Mouse (Mus musculus) lung, postnatal 10 days (tissue): ENCODE results near the gene Atp6v1g2.

ENCODE experiments used
- DNase-seq: peaks from one replicate; pipeline ENCODE4 v3.0.0; 2021

Atp6v1g2 gene

DNA sequence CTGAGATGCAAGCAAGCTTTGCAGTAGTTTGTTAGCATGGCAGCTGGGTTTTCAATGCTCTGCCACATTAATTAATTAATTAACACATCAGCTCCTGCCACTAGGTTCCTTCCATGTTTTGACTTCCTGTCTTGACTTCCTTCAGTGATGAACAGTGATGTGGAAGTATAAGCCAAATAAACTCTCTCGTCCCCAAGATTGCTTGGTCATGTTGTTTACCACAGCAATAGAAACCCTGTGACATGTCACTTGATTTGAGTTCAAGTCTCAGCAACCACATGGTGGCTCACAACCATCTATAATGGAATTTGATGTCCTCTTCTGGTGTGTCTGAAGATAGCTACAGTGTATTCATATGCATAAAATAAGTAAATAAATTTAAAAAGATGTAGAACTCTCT is 23.9 kb downstream of the Atp6v1g2 start:
- no peak for DNase-seq

GRCm38 (mm10) chr17:35257824-35258491 is 24.5 kb downstream of the Atp6v1g2 start:
- DNase-seq = peak; percentile 96

- DNase-seq = peak; percentile 83
Measured at GRCm38 (mm10) chr17:35258492-35259478, 25.3 kb downstream of the Atp6v1g2 start.

DNA sequence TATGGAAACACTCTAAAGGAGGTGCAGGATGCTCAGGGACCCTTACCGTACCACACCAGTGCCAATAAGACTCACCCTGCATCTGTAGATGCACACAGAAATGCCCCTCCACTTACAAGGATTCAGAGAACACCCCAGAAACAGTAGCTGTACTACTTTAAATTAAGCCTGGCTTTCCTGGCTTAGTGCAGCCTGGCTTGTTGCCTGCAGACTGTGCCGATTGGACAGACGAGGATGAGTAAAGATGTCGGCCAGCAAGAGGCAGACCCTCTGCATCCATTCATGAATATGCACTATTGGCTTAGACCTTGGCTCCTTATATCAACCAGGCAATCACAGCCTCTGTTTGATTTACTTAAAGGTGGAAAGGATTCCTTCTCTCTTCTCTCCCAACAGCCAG is 26.2 kb downstream of the Atp6v1g2 start:
- no peak for DNase-seq

DNA sequence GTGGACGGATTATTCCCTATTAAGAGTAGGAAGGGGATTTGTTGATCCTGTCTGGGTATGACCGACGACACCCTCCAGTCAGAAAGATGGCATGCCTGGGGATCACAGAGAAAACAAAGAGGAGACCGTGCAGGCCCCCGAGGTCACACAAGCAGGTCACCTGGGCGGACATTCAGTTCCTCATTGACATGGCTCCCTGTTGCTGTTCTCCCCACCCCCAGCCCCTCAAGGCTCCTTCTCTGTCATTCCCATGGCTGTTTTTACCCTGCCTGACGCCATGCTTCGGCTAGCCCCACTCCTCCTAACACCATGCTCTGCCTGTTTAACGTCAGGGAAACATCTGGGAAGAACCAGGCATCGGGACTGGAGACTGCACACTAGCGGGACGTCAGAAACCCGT is 28.2 kb downstream of the Atp6v1g2 start:
- no peak for DNase-seq

GRCm38 (mm10) chr17:35262664-35263522 is 29.4 kb downstream of the Atp6v1g2 start, which contains the start of gene H2-D1:
Gene H2-D1 (plus strand): TSS chr17:35262730.
- DNase-seq = peak; percentile 99

GRCm38 (mm10) chr17:35263523-35263883 is 30.0 kb downstream of the Atp6v1g2 start:
- DNase-seq = peak; percentile 39

DNA sequence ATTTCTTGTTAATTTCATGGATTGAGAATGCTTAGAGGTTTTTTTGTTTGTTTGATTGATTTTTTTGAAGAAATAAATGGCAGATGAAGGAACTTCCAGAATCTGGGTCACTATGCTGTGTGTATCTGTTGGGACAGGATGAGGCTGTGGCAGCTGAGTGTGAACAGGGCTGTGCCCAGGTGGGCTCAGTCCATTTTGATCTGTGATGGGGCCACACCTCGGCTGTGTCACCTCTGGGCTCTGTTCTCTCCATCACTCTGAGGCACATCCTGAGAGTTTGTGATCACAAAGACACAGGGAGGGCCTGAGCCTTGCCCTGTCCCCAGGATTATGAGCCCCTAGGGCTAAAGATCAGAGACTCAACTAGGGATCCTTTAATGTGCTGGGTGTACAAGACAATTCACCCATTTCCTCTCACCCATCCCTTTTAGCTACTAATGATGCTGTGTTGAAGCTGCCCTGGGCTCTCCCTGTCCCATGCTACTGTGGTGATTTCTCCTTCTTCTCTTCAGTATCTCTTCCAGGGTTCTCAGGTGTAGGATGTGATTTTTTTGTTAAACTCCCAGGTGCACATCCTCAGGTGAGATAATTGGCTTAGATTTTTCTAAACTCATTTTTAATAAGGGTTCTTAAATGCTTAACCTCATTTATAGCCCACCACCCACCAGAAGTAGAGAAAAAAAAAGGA is 34.1 kb downstream of the Atp6v1g2 start:
- no peak for DNase-seq

DNA sequence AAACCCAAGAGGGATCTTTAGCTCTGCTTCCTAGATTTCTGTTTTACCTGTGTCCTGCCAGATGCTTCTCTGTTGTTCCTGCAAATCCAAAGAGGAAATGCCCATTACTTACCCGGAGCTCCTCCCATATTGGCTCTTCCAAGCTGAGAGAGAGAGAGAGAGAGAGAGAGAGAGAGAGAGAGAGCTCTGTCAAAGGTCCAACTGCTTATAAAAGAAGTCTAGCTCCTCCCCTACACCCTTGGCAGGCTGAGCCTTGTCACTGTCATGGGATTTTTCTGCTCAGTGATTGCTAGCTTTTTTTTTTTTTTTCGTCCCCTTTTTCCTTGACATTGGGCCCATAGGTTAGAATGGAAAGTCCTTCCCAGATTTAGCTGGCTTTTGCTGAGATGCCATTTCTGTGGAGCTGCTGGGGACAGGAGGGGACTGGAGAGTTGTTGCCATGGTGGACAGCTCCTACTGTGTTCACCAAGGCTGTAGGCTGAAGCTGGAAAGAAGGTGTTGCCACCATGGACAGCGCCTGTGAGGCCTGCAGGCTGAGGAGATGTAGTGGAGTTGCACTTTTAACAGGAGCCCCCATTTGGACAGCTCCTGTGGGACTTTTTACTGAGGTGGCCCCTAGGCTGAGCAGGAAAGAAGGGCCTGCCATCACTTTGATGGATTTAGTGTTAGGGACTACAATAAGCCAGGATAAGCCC is 36.3 kb downstream of the Atp6v1g2 start:
- DNase-seq = peak; percentile 72

DNA sequence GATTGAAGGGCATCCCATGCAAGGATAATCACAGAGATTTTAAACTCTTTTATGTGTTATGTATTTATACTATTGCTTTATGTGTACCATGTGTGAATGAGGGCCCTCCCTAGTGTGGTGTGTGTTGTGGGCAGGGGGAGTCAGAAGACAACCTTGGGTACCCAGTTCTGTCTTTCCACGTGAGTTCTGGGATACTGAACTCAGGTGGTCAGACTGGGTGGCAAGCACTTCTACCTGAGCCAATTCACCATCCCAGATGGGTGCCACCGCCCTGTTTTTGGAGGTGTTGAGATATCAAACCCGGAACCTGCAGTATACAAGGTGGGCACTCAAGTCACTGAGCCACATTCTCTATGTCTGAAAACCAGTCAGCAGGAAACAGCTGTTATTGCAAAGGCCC is 38.8 kb downstream of the Atp6v1g2 start:
- DNase-seq = no peak

DNA sequence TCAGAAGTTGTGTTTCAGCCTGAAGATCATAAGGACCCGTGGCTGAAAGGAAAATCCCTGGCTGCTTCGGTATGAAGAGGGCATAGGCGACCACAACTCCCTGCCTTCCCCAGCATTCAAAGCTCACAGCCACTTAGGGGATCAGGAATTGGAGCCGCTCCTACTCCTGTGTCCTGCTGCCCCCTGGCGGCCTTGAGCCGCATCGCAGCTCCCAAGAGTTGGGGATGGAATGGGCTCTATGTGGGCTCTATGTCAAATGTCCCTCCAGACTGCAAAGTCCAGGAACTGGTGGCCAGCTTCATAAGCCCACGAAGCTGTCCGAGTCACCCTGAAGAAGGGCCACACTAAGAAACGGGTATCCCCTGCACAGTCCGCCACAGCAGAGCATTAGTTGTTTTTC is 41.3 kb downstream of the Atp6v1g2 start:
- DNase-seq = peak; percentile 91

- no peak for DNase-seq
Measured at GRCm38 (mm10) chr17:35276304-35276864, 42.9 kb downstream of the Atp6v1g2 start.

DNA sequence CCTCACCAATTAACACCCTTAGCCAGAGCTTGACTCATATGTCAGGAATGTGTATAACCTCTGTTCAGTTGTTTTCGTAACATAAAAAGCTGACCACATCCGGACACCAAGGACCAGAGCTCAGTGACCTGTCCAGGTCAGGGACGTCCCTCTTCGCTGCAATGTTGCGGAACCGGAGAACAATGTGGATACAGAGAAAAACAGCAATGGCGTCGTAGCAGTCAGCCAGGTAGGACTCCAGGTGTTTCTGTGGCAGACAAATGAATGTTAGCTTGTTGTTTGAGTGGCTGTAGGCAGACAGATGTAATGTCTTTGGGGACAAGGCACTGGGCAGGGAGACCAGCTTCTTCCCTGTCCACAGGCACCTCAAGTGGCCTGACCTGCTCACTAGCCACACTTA is 44.6 kb downstream of the Atp6v1g2 start:
- DNase-seq = no peak

GRCm38 (mm10) chr17:35278957-35279688 is 45.7 kb downstream of the Atp6v1g2 start:
- DNase-seq = no peak

- no peak for DNase-seq
Measured at GRCm38 (mm10) chr17:35280276-35280675, 46.8 kb downstream of the Atp6v1g2 start.

- no peak for DNase-seq
Measured at GRCm38 (mm10) chr17:35285431-35285830, 52.0 kb downstream of the Atp6v1g2 start.
